In the genomic region with DNA sequence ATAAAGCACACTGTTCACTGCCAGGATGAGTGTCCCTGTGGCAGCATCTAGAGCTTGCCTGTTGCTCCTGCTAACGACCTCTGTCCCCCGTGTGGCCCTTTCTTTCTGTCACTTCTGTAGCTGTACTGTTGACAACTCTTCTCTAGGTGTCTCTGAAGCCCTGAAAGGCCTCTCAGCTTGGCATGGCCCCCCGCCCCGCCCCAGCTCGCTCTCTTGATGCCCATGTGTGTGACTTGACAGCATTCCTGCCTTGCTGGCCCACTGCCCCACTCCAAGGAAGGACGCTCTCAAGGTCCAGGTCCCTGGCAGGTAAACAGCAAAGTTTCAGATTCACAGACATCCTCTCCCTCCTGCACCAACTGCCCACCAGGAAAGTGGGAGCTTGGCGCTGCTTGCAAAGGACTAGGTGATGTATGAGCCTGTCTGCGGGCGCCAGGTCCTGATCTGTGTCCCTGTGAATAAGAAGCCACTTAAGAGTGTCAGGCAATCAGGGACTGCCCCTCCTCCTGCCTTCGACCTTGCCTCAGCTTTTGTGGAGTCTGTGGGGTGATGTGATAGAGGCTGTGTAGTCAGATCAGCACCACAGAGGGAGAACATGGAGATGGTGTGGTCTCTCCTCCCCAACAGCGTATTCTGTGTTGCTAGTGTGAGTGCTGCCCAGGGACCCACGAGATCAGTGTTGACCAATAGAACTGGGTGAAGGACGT, we compare ENCODE assay signal across 22 mouse cellular contexts. TPM values are rescaled to one million over a fixed set of nuclear protein-coding genes. Genes with fewer than 3 reads are reported as not detected.
DNase-seq lines count a peak whose midpoint lies in the region; ATAC-seq lines count a peak whose summit lies in the region.
"Had no signal": no experiment of that assay in that cellular context is flagged by ENCODE, and none has a peak within 500 bp of the region (broad histone marks: within the 10 kb centered on the region; RNA-seq: fewer than 3 reads in every experiment).

No protein-coding gene starts in this region.

- no peak for ATAC-seq in forebrain, embryonic 16.5 days
- no peak for ATAC-seq in midbrain, embryonic 13.5 days
- ATAC-seq: hindbrain, postnatal 0 days; intestine, embryonic 16.5 days; midbrain, embryonic 15.5 days had no signal

- no peak overlapping the region for H3K4me3 ChIP-seq in forebrain, embryonic 10.5 days
- no peak overlapping the region for H3K4me3 ChIP-seq in forebrain, embryonic 16.5 days (replicated peaks; ENCODE audit: low read length)
- no peak overlapping the region for H3K4me3 ChIP-seq in midbrain, embryonic 10.5 days
- H3K4me3 ChIP-seq in midbrain, embryonic 13.5 days (replicated peaks), result no peak overlapping the region
- H3K4me3 ChIP-seq: forebrain, embryonic 12.5 days; gastrocnemius, adult 2 months; liver, embryonic 15.5 days; lung, embryonic 15.5 days; megakaryocyte, embryonic 14.5 days; midbrain, embryonic 15.5 days; neural tube, embryonic 12.5 days had no signal

- DNase-seq in forebrain, embryonic 10.5 days (ENCODE audit: extremely low spot score, low spot score), result no peak
- no peak for DNase-seq in midbrain, embryonic 10.5 days (ENCODE audit: low spot score)
- peak; percentile 60 for DNase-seq in heart, postnatal 4 days
- no peak for DNase-seq in right cerebral cortex, postnatal 25 days
- DNase-seq in cerebellum, adult 11-12 months, result no peak
- DNase-seq: adrenal gland, postnatal 25 days; cerebellum, adult 9-11 months; gastrocnemius, adult 2 months; kidney, postnatal 4 days; liver; lung, postnatal 36 days; thymus, postnatal 36 days had no signal

- H3K9ac ChIP-seq in forebrain, embryonic 16.5 days (replicated peaks; ENCODE audit: low read depth, low read length), result no peak overlapping the region
- no peak overlapping the region for H3K9ac ChIP-seq in midbrain, embryonic 13.5 days (replicated peaks)
- H3K9ac ChIP-seq: forebrain, embryonic 12.5 days; liver, embryonic 15.5 days; lung, embryonic 15.5 days; midbrain, embryonic 15.5 days; neural tube, embryonic 12.5 days had no signal

- WGBS in forebrain, embryonic 10.5 days, result 76% methylated on average over 13 of the region's 13 CpGs
- WGBS in forebrain, embryonic 16.5 days, result 69% methylated on average over 13 of the region's 13 CpGs
- WGBS in midbrain, embryonic 10.5 days, result 81% methylated on average over 13 of the region's 13 CpGs
- WGBS in midbrain, embryonic 13.5 days, result 76% methylated on average over 13 of the region's 13 CpGs

- peak overlapping the region; percentile 44; the same call in 1 of the 2 replicates for H3K27ac ChIP-seq in forebrain, embryonic 10.5 days
- H3K27ac ChIP-seq in forebrain, embryonic 16.5 days (ENCODE audit: low read length), result no peak overlapping the region
- 0 out of 2 replicates have a peak overlapping the region, but pooled peaks have one; percentile 23 for H3K27ac ChIP-seq in midbrain, embryonic 10.5 days (replicated peaks)
- H3K27ac ChIP-seq in midbrain, embryonic 13.5 days, result no peak overlapping the region
- H3K27ac ChIP-seq: forebrain, embryonic 12.5 days; gastrocnemius, adult 2 months; hindbrain, postnatal 0 days; liver, embryonic 15.5 days; lung, embryonic 15.5 days; midbrain, embryonic 15.5 days; neural tube, embryonic 12.5 days had no signal

- H3K4me2 ChIP-seq in forebrain, embryonic 16.5 days (ENCODE audit: low read length), result no peak overlapping the region
- no peak overlapping the region for H3K4me2 ChIP-seq in midbrain, embryonic 13.5 days (replicated peaks)
- H3K4me2 ChIP-seq: forebrain, embryonic 12.5 days; liver, embryonic 15.5 days; lung, embryonic 15.5 days; midbrain, embryonic 15.5 days; neural tube, embryonic 12.5 days had no signal

- H3K27me3 ChIP-seq in forebrain, embryonic 10.5 days (ENCODE audit: poor library complexity, severe bottlenecking), result peaks cover 27% of the 10 kb centered on the region
- H3K27me3 ChIP-seq in forebrain, embryonic 16.5 days (replicated peaks; ENCODE audit: control insufficient read depth, insufficient read depth, low read length), result peaks cover 16% of the 10 kb centered on the region
- peaks cover 33% of the 10 kb centered on the region for H3K27me3 ChIP-seq in midbrain, embryonic 10.5 days (ENCODE audit: low read depth, poor library complexity, severe bottlenecking)
- peaks cover 18% of the 10 kb centered on the region; the same call in 1 of the 2 replicates for H3K27me3 ChIP-seq in midbrain, embryonic 13.5 days
- H3K27me3 ChIP-seq: liver, embryonic 15.5 days; midbrain, embryonic 15.5 days had no signal

- no peaks in the 10 kb centered on the region for H3K36me3 ChIP-seq in forebrain, embryonic 10.5 days (replicated peaks)
- H3K36me3 ChIP-seq in forebrain, embryonic 16.5 days (ENCODE audit: control insufficient read depth, insufficient read depth), result no peaks in the 10 kb centered on the region
- H3K36me3 ChIP-seq in midbrain, embryonic 10.5 days, result no peaks in the 10 kb centered on the region
- H3K36me3 ChIP-seq in midbrain, embryonic 13.5 days, result no peaks in the 10 kb centered on the region
- H3K36me3 ChIP-seq: forebrain, embryonic 12.5 days; liver, embryonic 15.5 days; lung, embryonic 15.5 days; midbrain, embryonic 15.5 days; neural tube, embryonic 12.5 days had no signal

- peaks cover 52% of the 10 kb centered on the region for H3K4me1 ChIP-seq in forebrain, embryonic 10.5 days
- H3K4me1 ChIP-seq in forebrain, embryonic 16.5 days (replicated peaks; ENCODE audit: control insufficient read depth, insufficient read depth, low read length), result no peaks in the 10 kb centered on the region
- peaks cover 33% of the 10 kb centered on the region for H3K4me1 ChIP-seq in midbrain, embryonic 10.5 days
- peaks cover 13% of the 10 kb centered on the region for H3K4me1 ChIP-seq in midbrain, embryonic 13.5 days (replicated peaks)
- H3K4me1 ChIP-seq: liver, embryonic 15.5 days; megakaryocyte, embryonic 14.5 days had no signal

- peaks cover 3% of the 10 kb centered on the region for H3K9me3 ChIP-seq in forebrain, embryonic 10.5 days
- no peaks in the 10 kb centered on the region; the same call in 1 of the 2 replicates for H3K9me3 ChIP-seq in forebrain, embryonic 16.5 days (ENCODE audit: control insufficient read depth, low read length)
- no peaks in the 10 kb centered on the region; the same call in 1 of the 2 replicates for H3K9me3 ChIP-seq in midbrain, embryonic 10.5 days (replicated peaks)
- no peaks in the 10 kb centered on the region for H3K9me3 ChIP-seq in midbrain, embryonic 13.5 days
- H3K9me3 ChIP-seq: liver, embryonic 15.5 days; lung, embryonic 15.5 days; midbrain, embryonic 15.5 days; neural tube, embryonic 12.5 days had no signal

RNA-seq across cellular contexts. Expression of a gene that starts 40.8 kb away (rescaled TPM):
- polyA plus RNA-seq in forebrain, embryonic 10.5 days (2016; fragmentation: Nextera tagmentation; extraction: Ambion mirVana), result 71.1 and 73.6 TPM in 2 replicates
- 28.7 and 37.6 TPM in 2 replicates for polyA plus RNA-seq in forebrain, embryonic 16.5 days (2015; fragmentation: Nextera tagmentation; extraction: Ambion mirVana)
- polyA plus RNA-seq in midbrain, embryonic 10.5 days (2016; fragmentation: Nextera tagmentation; extraction: Ambion mirVana), result 62.5 and 74.5 TPM in 2 replicates
- 60.7 and 73.4 TPM in 2 replicates for polyA plus RNA-seq in midbrain, embryonic 13.5 days (2015; fragmentation: Nextera tagmentation; extraction: Ambion mirVana)
- 100 to 1,000 TPM; 124 to 129 TPM for total RNA-seq in heart, postnatal 4 days (2021)

Comparison
In these comparisons a context has a peak if more than half of its experiments do, and no peak if none do; other contexts are left out.
1. H3K27ac ChIP-seq: peak in forebrain, embryonic 10.5 days (single experiment) and midbrain, embryonic 10.5 days (single experiment); none in forebrain, embryonic 16.5 days (single experiment) and midbrain, embryonic 13.5 days (single experiment).